ENCODE assay signal across 36 mouse cellular contexts in the genomic region with DNA sequence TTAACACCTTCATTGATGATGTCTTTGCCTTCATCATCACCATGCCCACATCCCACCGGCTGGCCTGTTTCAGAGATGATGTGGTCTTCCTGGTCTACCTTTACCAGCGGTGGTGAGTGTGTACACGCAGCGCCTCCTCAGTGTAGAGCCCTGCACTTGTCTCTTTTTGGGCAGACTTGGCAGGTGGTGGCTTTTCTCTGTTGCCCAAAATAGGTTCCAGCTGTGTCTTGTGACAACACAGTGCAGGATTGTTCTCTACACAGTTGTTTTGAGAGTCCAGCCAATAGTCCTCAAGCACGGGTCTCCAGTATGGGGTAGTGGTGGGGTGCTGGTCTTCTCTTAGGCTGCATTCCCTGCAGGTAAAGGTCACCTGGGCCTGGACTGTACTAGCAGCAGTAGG. TPM values are rescaled to one million over a fixed set of nuclear protein-coding genes. Genes with fewer than 3 reads are reported as not detected.
DNase-seq lines count a peak whose midpoint lies in the region; ATAC-seq and TF ChIP-seq lines count a peak whose summit lies in the region.
"Had no signal": no experiment of that assay in that cellular context is flagged by ENCODE, and none has a peak within 500 bp of the region (broad histone marks: within the 10 kb centered on the region; RNA-seq: fewer than 3 reads in every experiment).

No protein-coding gene starts in this region.

- TF ChIP-seq CTCF in heart, adult 2 months (IDR thresholded peaks at IDR 0.05): no peak
- TF ChIP-seq CTCF in layer of hippocampus, adult 2 months (conservative IDR thresholded peaks at IDR 0.05): no peak

- no peak overlapping the region for H3K9ac ChIP-seq in heart, adult 2 months (ENCODE audit: low read depth, low read length)
- H3K9ac ChIP-seq: embryonic facial prominence, embryonic 15.5 days; forebrain, postnatal 0 days; heart, embryonic 15.5 days; hindbrain, embryonic 13.5 days; intestine, embryonic 15.5 days had no signal

- H3K4me1 ChIP-seq in heart, adult 2 months (ENCODE audit: control insufficient read depth, insufficient read depth, low read length): no peaks in the 10 kb centered on the region
- H3K4me1 ChIP-seq: embryonic facial prominence, embryonic 15.5 days; heart, embryonic 15.5 days; hindbrain, embryonic 10.5 days; hindbrain, embryonic 13.5 days; intestine, embryonic 15.5 days had no signal

- TF ChIP-seq EP300 in heart, adult 2 months (IDR thresholded peaks at IDR 0.05; ENCODE audit: insufficient read depth, low read depth, low read length): no peak

- no peak for TF ChIP-seq POLR2A in heart, adult 2 months (IDR thresholded peaks at IDR 0.05; ENCODE audit: insufficient read depth, low read depth, low read length)

- H3K79me2 ChIP-seq in heart, adult 2 months (replicated peaks; ENCODE audit: control insufficient read depth, insufficient read depth, low read length): no peaks in the 10 kb centered on the region

- no peaks in the 10 kb centered on the region for H3K27me3 ChIP-seq in heart, adult 2 months (ENCODE audit: control insufficient read depth, insufficient read depth, low read length)
- H3K27me3 ChIP-seq: CH12.LX; embryonic facial prominence, embryonic 15.5 days; heart, embryonic 15.5 days; hindbrain, embryonic 13.5 days; intestine, embryonic 15.5 days; Patski had no signal

- ATAC-seq in frontal cortex, adult (ENCODE audit: low TSS enrichment): 0 out of 2 replicates have a peak, but pooled peaks have one; percentile 17
- ATAC-seq: forebrain, embryonic 14.5 days; forebrain, postnatal 0 days; hindbrain, embryonic 16.5 days; intestine, embryonic 15.5 days; Patski had no signal

- H3K27ac ChIP-seq in heart, adult 2 months: peak overlapping the region; percentile 67
- 0 out of 2 replicates have a peak overlapping the region, but pooled peaks have one; percentile 28 for H3K27ac ChIP-seq in layer of hippocampus, adult 2 months
- H3K27ac ChIP-seq: embryonic facial prominence, embryonic 15.5 days; heart, embryonic 15.5 days; hindbrain, embryonic 10.5 days; hindbrain, embryonic 13.5 days; intestine, embryonic 15.5 days had no signal

- H3K4me3 ChIP-seq in heart, adult 2 months: no peak overlapping the region
- H3K4me3 ChIP-seq in layer of hippocampus, adult 2 months: no peak overlapping the region
- H3K4me3 ChIP-seq: embryonic facial prominence, embryonic 15.5 days; heart, embryonic 15.5 days; hindbrain, embryonic 10.5 days; hindbrain, embryonic 13.5 days; intestine, embryonic 15.5 days had no signal

- DNase-seq in frontal cortex, postnatal 36 days (ENCODE audit: low spot score in 2 of 2): no peak
- peak in 1 of 2 experiments; percentile 39 for DNase-seq in heart, adult 2 months
- no peak for DNase-seq in heart, postnatal 25 days (ENCODE audit: low spot score)
- no peak for DNase-seq in layer of hippocampus, adult 2 months (ENCODE audit: low spot score in 2 of 2)
- no peak for DNase-seq in layer of hippocampus, postnatal 10 days (ENCODE audit: low spot score in 2 of 2)
- peak; percentile 12 for DNase-seq in brain, adult 2 months (ENCODE audit: low read depth, low spot score)
- no peak for DNase-seq in T-cell, adult 2 months (ENCODE audit: low spot score)
- DNase-seq: adrenal gland, adult 2 months; adrenal gland, postnatal 14 days; B cell, adult 2 months; cerebellum, adult 11-12 months; cerebellum, adult 8-10 months; cerebellum, postnatal 10 days; cerebellum, postnatal 36 days; embryo, embryonic 11 days; forebrain, postnatal 0 days; gastrocnemius, postnatal 10 days; gastrocnemius, postnatal 36 days; kidney, adult 11 months; kidney, adult 8-10 months had no signal

- 70% methylated on average over 5 of the region's 5 CpGs for WGBS in heart, adult 2 months

- intact Hi-C loops in heart, adult 2 months (cut with DNase I): loop anchor here (5.0 kb wide), 1 partner anchor 106 kb away; no protein-coding TSS in a partner anchor
- intact Hi-C loops in heart, postnatal 25 days (cut with DNase I): loop anchor here (5.0 kb wide), 1 partner anchor 191 kb away; no protein-coding TSS in a partner anchor

- peaks cover 6% of the 10 kb centered on the region for H3K36me3 ChIP-seq in heart, adult 2 months (ENCODE audit: control insufficient read depth, insufficient read depth, low read length)

RNA-seq across cellular contexts. Expression of gene Tert, which starts 8.3 kb away (rescaled TPM):
- under 1 TPM in 1 of 2 experiments, not detected in 1; 0.05 TPM for total RNA-seq in heart, adult 2 months (2021)
- polyA plus RNA-seq in heart, adult 2 months (2012; rRNA removed): 0.18 and 0.35 TPM in 2 replicates
- under 1 TPM; 0.08 to 0.39 TPM for total RNA-seq in heart, postnatal 25 days (2021)
- total RNA-seq in layer of hippocampus, adult 2 months (2021): 1 to 10 TPM; 3.6 to 5.0 TPM
- total RNA-seq in layer of hippocampus, postnatal 10 days (2021): 1 to 10 TPM; 4.8 to 5.6 TPM
- polyA plus RNA-seq: G1E had no signal

RNA-seq across cellular contexts. Expression of gene Clptm1l, which starts 14.6 kb away (rescaled TPM):
- 10 to 100 TPM; 57.4 to 68.5 TPM for total RNA-seq in heart, adult 2 months (2021)
- polyA plus RNA-seq in heart, adult 2 months (2012; rRNA removed): 81.9 and 100 TPM in 2 replicates
- 10 to 100 TPM; 60.1 to 63.6 TPM for total RNA-seq in heart, postnatal 25 days (2021)
- 100 to 1,000 TPM; 124 to 131 TPM for total RNA-seq in layer of hippocampus, adult 2 months (2021)
- total RNA-seq in layer of hippocampus, postnatal 10 days (2021): 100 to 1,000 TPM; 111 to 127 TPM

RNA-seq across cellular contexts. Expression of gene Slc6a18, which starts 59.4 kb away (rescaled TPM):
- total RNA-seq in heart, adult 2 months (2021): not detected
- not detected in 2 replicates for polyA plus RNA-seq in heart, adult 2 months (2012; rRNA removed)
- not detected for total RNA-seq in heart, postnatal 25 days (2021)
- not detected for total RNA-seq in layer of hippocampus, adult 2 months (2021)
- not detected for total RNA-seq in layer of hippocampus, postnatal 10 days (2021)
- total RNA-seq: adrenal gland, adult 2 months; adrenal gland, postnatal 14 days; CH12.LX; forebrain, postnatal 0 days; gastrocnemius, postnatal 36 days; granulocyte monocyte progenitor cell, adult 5-6 weeks; heart, postnatal 14 days had no signal
- polyA plus RNA-seq: adrenal gland, adult 2 months; brain, embryonic 14.5 days; embryonic facial prominence, embryonic 11.5 days; embryonic facial prominence, embryonic 15.5 days; forebrain, embryonic 11.5 days; forebrain, embryonic 14.5 days; forebrain, postnatal 0 days; G1E; heart, embryonic 15.5 days; hindbrain, embryonic 10.5 days; hindbrain, embryonic 13.5 days; hindbrain, embryonic 16.5 days; intestine, embryonic 15.5 days had no signal
